28 mouse cellular contexts compared by ENCODE assay signal in the genomic region with DNA sequence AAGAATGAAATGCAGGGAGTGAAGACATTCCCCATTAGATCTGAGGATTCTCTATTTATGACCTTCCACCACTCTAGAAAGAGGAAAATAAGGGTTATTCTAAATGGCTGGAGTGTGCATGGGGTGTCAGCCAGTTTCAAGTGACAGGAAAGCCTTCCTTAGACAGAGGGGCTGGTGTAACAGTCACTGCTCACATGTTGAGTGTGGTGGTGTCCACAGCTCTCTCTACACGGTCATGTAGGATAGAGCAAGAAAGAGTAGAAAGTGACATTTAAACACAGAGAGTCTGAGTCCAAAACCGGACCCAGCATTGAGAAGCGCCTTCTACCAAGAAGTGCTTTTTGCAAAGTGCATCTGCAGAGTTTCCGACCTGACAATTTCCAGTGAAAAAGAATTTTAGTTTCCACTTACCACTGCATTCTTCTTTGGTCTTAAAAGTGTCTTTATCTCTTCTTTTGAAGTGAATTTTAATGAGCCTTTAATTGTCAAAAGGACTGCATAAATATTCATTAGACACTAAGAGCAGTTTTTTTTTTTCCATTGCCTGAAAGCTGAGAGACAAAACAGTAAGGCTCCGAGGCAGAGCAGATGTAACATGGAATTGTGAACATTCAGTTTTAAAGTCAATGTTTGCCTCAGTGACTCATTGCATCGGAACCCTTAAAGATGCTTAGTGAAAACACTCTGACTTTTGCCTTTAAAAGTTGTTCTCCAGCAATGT.
DNase-seq lines count a peak whose midpoint lies in the region; ATAC-seq and TF ChIP-seq lines count a peak whose summit lies in the region.
"Had no signal": no experiment of that assay in that cellular context is flagged by ENCODE, and none has a peak within 500 bp of the region (broad histone marks: within the 10 kb centered on the region; RNA-seq: fewer than 3 reads in every experiment).

No protein-coding gene starts in this region.

- WGBS in hindbrain, embryonic 10.5 days, result 71% methylated on average over 6 of the region's 6 CpGs
- WGBS in hindbrain, embryonic 16.5 days, result 45% methylated on average over 6 of the region's 6 CpGs
- 12% methylated on average over 6 of the region's 6 CpGs for WGBS in forebrain, embryonic 16.5 days
- WGBS in intestine, embryonic 16.5 days, result 75% methylated on average over 6 of the region's 6 CpGs

- H3K4me3 ChIP-seq in hindbrain, embryonic 10.5 days, result no peak overlapping the region
- H3K4me3 ChIP-seq in hindbrain, embryonic 16.5 days (ENCODE audit: low read length), result no peak overlapping the region
- H3K4me3 ChIP-seq in CH12.LX (replicated peaks in 1 of 3; ENCODE audit: low read depth in 2 of 3, low read length in 2 of 3, poor library complexity in 1 of 3), result no peak overlapping the region
- H3K4me3 ChIP-seq in embryonic fibroblast, embryonic 13.5 days (ENCODE audit: insufficient read depth, low read length), result no peak overlapping the region
- H3K4me3 ChIP-seq in forebrain, embryonic 16.5 days (replicated peaks; ENCODE audit: low read length), result no peak overlapping the region
- no peak overlapping the region for H3K4me3 ChIP-seq in intestine, embryonic 16.5 days (ENCODE audit: low read length)
- H3K4me3 ChIP-seq: embryonic facial prominence, embryonic 12.5 days; intestine, embryonic 15.5 days; limb, embryonic 12.5 days; liver, embryonic 15.5 days; stomach, embryonic 15.5 days had no signal

- H3K79me2 ChIP-seq in CH12.LX (replicated peaks; ENCODE audit: control insufficient read depth, extremely low read depth, insufficient read depth, poor library complexity, severe bottlenecking), result no peaks in the 10 kb centered on the region

- H3K27ac ChIP-seq in hindbrain, embryonic 10.5 days, result peak overlapping the region; percentile 23; the same call in 1 of the 2 replicates
- no peak overlapping the region for H3K27ac ChIP-seq in hindbrain, embryonic 16.5 days (ENCODE audit: low read depth, low read length)
- H3K27ac ChIP-seq in CH12.LX (ENCODE audit: insufficient read depth, low read depth), result no peak overlapping the region
- peak overlapping the region; percentile 54 for H3K27ac ChIP-seq in embryonic fibroblast, embryonic 13.5 days (ENCODE audit: insufficient read depth, low read length)
- H3K27ac ChIP-seq in forebrain, embryonic 16.5 days (ENCODE audit: low read length), result peak overlapping the region; percentile 19; the same call in 1 of the 2 replicates
- H3K27ac ChIP-seq in intestine, embryonic 16.5 days (ENCODE audit: low read length), result no peak overlapping the region
- H3K27ac ChIP-seq: embryonic facial prominence, embryonic 12.5 days; hindbrain, postnatal 0 days; intestine, embryonic 15.5 days; kidney, postnatal 0 days; limb, embryonic 12.5 days; liver, embryonic 15.5 days; stomach, embryonic 15.5 days had no signal

- H3K4me2 ChIP-seq in hindbrain, embryonic 16.5 days (ENCODE audit: low read length), result no peak overlapping the region
- no peak overlapping the region for H3K4me2 ChIP-seq in CH12.LX (ENCODE audit: insufficient read depth, low read depth, poor library complexity, severe bottlenecking)
- no peak overlapping the region; the same call in 1 of the 2 replicates for H3K4me2 ChIP-seq in forebrain, embryonic 16.5 days (ENCODE audit: low read length)
- no peak overlapping the region for H3K4me2 ChIP-seq in intestine, embryonic 16.5 days (ENCODE audit: low read depth, low read length)
- H3K4me2 ChIP-seq: embryonic facial prominence, embryonic 12.5 days; intestine, embryonic 15.5 days; limb, embryonic 12.5 days; liver, embryonic 15.5 days; lung, embryonic 14.5 days; stomach, embryonic 15.5 days had no signal

- dilution Hi-C loops in CH12.LX (cut with MboI; ENCODE audit: extremely low pct_ligation_motif_present, extremely low pct_unique_long_range_greater_than_20kb, low sequenced_read_pairs), result no loop called here

- no peak for DNase-seq in hindbrain, embryonic 10.5 days (ENCODE audit: low spot score)
- no peak for DNase-seq in CH12.LX (ENCODE audit: extremely low read depth)
- DNase-seq in heart, adult 11 months, result no peak
- DNase-seq: adrenal gland, adult 8-10 months; cerebellum, adult 11 months; cerebellum, adult 9-11 months; embryo, embryonic 11 days; gastrocnemius, postnatal 36 days; heart, postnatal 14 days; kidney, adult 8-10 months; kidney, postnatal 4 days; lung, embryonic 14.5 days; lung, postnatal 14 days; retina, postnatal 1 day; right cerebral cortex, postnatal 14 days had no signal

- no peak for TF ChIP-seq CTCF in CH12.LX (conservative IDR thresholded peaks at IDR 0.05 in 1 of 2, IDR thresholded peaks at IDR 0.05 in 1 of 2; ENCODE audit: low read depth in 2 of 2, low read length in 2 of 2)
- TF ChIP-seq CTCF in embryonic fibroblast, embryonic 13.5 days (IDR thresholded peaks at IDR 0.05; ENCODE audit: borderline replicate concordance, insufficient read depth, low read length), result no peak

- 0 out of 2 replicates have a peak, but pooled peaks cover 1% of the 10 kb centered on the region for H3K9me3 ChIP-seq in hindbrain, embryonic 10.5 days
- no peaks in the 10 kb centered on the region for H3K9me3 ChIP-seq in hindbrain, embryonic 16.5 days (ENCODE audit: control insufficient read depth, low read length)
- no peaks in the 10 kb centered on the region for H3K9me3 ChIP-seq in CH12.LX (replicated peaks; ENCODE audit: low read length)
- H3K9me3 ChIP-seq in forebrain, embryonic 16.5 days (ENCODE audit: control insufficient read depth, low read length), result no peaks in the 10 kb centered on the region
- no peaks in the 10 kb centered on the region for H3K9me3 ChIP-seq in intestine, embryonic 16.5 days (ENCODE audit: control insufficient read depth, low read length)
- H3K9me3 ChIP-seq: intestine, embryonic 15.5 days; limb, embryonic 12.5 days; liver, embryonic 15.5 days; stomach, embryonic 15.5 days had no signal

- ATAC-seq in hindbrain, embryonic 16.5 days, result no peak
- ATAC-seq in forebrain, embryonic 16.5 days, result peak; percentile 65
- ATAC-seq in intestine, embryonic 16.5 days, result no peak
- ATAC-seq: activated CD4-positive, CD25-positive, alpha-beta regulatory T cell, adult 4 months; CD4-positive, CD25-positive, alpha-beta regulatory T cell, adult 4 months; hindbrain, postnatal 0 days; intestine, embryonic 15.5 days had no signal

- no peak for TF ChIP-seq EP300 in CH12.LX (IDR thresholded peaks at IDR 0.05; ENCODE audit: low read length)

- H3K36me3 ChIP-seq in hindbrain, embryonic 10.5 days, result peaks cover 4% of the 10 kb centered on the region; the same call in 1 of the 2 replicates
- H3K36me3 ChIP-seq in hindbrain, embryonic 16.5 days (ENCODE audit: control insufficient read depth, insufficient read depth, low read length), result no peaks in the 10 kb centered on the region
- H3K36me3 ChIP-seq in CH12.LX (replicated peaks in 1 of 2; ENCODE audit: control insufficient read depth in 1 of 2, insufficient read depth in 1 of 2, low read length in 1 of 2), result no peaks in the 10 kb centered on the region
- no peaks in the 10 kb centered on the region for H3K36me3 ChIP-seq in forebrain, embryonic 16.5 days (ENCODE audit: control insufficient read depth, insufficient read depth)
- no peaks in the 10 kb centered on the region for H3K36me3 ChIP-seq in intestine, embryonic 16.5 days (ENCODE audit: control insufficient read depth, insufficient read depth, low read length)
- H3K36me3 ChIP-seq: embryonic facial prominence, embryonic 12.5 days; intestine, embryonic 15.5 days; limb, embryonic 12.5 days; liver, embryonic 15.5 days; stomach, embryonic 15.5 days had no signal

- in situ Hi-C loops in CH12.LX (cut with MboI; ENCODE audit: low pct_ligation_motif_present, low pct_unique_long_range_greater_than_20kb, low sequenced_read_pairs), result no loop called here

- H3K27me3 ChIP-seq in hindbrain, embryonic 10.5 days (ENCODE audit: insufficient read depth, poor library complexity, severe bottlenecking), result no peaks in the 10 kb centered on the region
- no peaks in the 10 kb centered on the region for H3K27me3 ChIP-seq in hindbrain, embryonic 16.5 days (replicated peaks; ENCODE audit: control insufficient read depth, insufficient read depth, low read length)
- H3K27me3 ChIP-seq in CH12.LX (replicated peaks), result no peaks in the 10 kb centered on the region
- H3K27me3 ChIP-seq in forebrain, embryonic 16.5 days (replicated peaks; ENCODE audit: control insufficient read depth, insufficient read depth, low read length), result no peaks in the 10 kb centered on the region
- H3K27me3 ChIP-seq in intestine, embryonic 16.5 days (replicated peaks; ENCODE audit: control insufficient read depth, insufficient read depth, low read length), result no peaks in the 10 kb centered on the region
- H3K27me3 ChIP-seq: embryonic facial prominence, embryonic 12.5 days; intestine, embryonic 15.5 days; limb, embryonic 12.5 days; liver, embryonic 15.5 days; stomach, embryonic 15.5 days had no signal

- TF ChIP-seq POLR2A in CH12.LX (IDR thresholded peaks at IDR 0.05; ENCODE audit: low read depth, low read length), result no peak
- no peak for TF ChIP-seq POLR2A in embryonic fibroblast, embryonic 13.5 days (IDR thresholded peaks at IDR 0.05; ENCODE audit: low read depth, low read length)

- H3K4me1 ChIP-seq in hindbrain, embryonic 10.5 days (replicated peaks), result peaks cover 13% of the 10 kb centered on the region
- no peaks in the 10 kb centered on the region for H3K4me1 ChIP-seq in hindbrain, embryonic 16.5 days (ENCODE audit: control insufficient read depth, insufficient read depth, low read depth, low read length)
- H3K4me1 ChIP-seq in CH12.LX (ENCODE audit: control insufficient read depth in 1 of 2, insufficient read depth in 2 of 2), result no peaks in the 10 kb centered on the region
- peaks cover 7% of the 10 kb centered on the region for H3K4me1 ChIP-seq in embryonic fibroblast, embryonic 13.5 days (ENCODE audit: control insufficient read depth, insufficient read depth, low read length)
- peaks cover 10% of the 10 kb centered on the region for H3K4me1 ChIP-seq in forebrain, embryonic 16.5 days (replicated peaks; ENCODE audit: control insufficient read depth, insufficient read depth, low read length)
- no peaks in the 10 kb centered on the region for H3K4me1 ChIP-seq in intestine, embryonic 16.5 days (ENCODE audit: control insufficient read depth, insufficient read depth, low read length)
- H3K4me1 ChIP-seq: embryonic facial prominence, embryonic 12.5 days; intestine, embryonic 15.5 days; limb, embryonic 12.5 days; liver, embryonic 15.5 days; stomach, embryonic 15.5 days had no signal

- H3K9ac ChIP-seq in hindbrain, embryonic 16.5 days (ENCODE audit: low read depth, low read length), result no peak overlapping the region
- H3K9ac ChIP-seq in CH12.LX (ENCODE audit: insufficient read depth, low read depth), result no peak overlapping the region
- no peak overlapping the region for H3K9ac ChIP-seq in forebrain, embryonic 16.5 days (replicated peaks; ENCODE audit: low read depth, low read length)
- no peak overlapping the region for H3K9ac ChIP-seq in intestine, embryonic 16.5 days (ENCODE audit: low read depth, low read length)
- H3K9ac ChIP-seq: embryonic facial prominence, embryonic 12.5 days; intestine, embryonic 15.5 days; limb, embryonic 12.5 days; liver, embryonic 15.5 days; lung, embryonic 14.5 days; stomach, embryonic 15.5 days had no signal

- no peak for TF ChIP-seq RAD21 in CH12.LX (IDR thresholded peaks at IDR 0.05; ENCODE audit: low read depth, low read length)

TF ChIP-seq in CH12.LX, 34 proteins besides CTCF, POLR2A, EP300 and RAD21:
- 0 out of 2 replicates have a peak, but pooled peaks have one; percentile 11 for TF ChIP-seq ZNF384 (IDR thresholded peaks at IDR 0.05; ENCODE audit: low read depth, low read length)
- TF ChIP-seq TBP (conservative IDR thresholded peaks at IDR 0.05; ENCODE audit: low read depth, low read length), result no peak

Comparison
In these comparisons a context has a peak if more than half of its experiments do, and no peak if none do; other contexts are left out.
1. H3K27ac ChIP-seq: peak in hindbrain, embryonic 10.5 days (single experiment), embryonic fibroblast, embryonic 13.5 days (single experiment) and forebrain, embryonic 16.5 days (single experiment); none in hindbrain, embryonic 16.5 days (single experiment), CH12.LX (single experiment) and intestine, embryonic 16.5 days (single experiment).